In the genomic region with DNA sequence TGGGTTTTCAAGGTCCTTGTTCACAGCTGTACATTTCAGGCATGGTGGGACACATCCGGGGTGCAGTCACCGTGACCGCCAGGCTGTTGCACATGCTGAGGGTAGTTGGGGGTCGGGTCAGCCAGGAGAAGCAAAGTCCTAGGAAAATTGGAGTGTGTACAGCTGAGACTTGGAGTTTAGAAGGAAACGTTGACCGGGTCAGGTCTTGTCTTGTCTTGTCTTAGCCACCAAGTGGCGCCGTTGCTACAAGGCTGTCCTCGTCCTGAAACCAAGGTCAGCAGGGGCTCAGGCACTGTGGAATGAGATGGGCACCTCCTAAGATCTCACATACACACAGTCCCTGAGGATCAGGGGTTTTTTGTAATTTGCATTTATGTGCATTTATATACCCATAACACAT, we compare ENCODE assay signal across 9 mouse cellular contexts. TPM values are rescaled to one million over a fixed set of nuclear protein-coding genes. Genes with fewer than 3 reads are reported as not detected.
DNase-seq lines count a peak whose midpoint lies in the region; ATAC-seq and TF ChIP-seq lines count a peak whose summit lies in the region.
"Had no signal": no experiment of that assay in that cellular context is flagged by ENCODE, and none has a peak within 500 bp of the region (broad histone marks: within the 10 kb centered on the region; RNA-seq: fewer than 3 reads in every experiment).

No protein-coding gene starts in this region.

- H3K36me3 ChIP-seq in liver, postnatal 0 days (replicated peaks; ENCODE audit: insufficient read depth, low read length): no peaks in the 10 kb centered on the region
- no peaks in the 10 kb centered on the region for H3K36me3 ChIP-seq in neural tube, embryonic 13.5 days

- H3K27ac ChIP-seq in liver, postnatal 0 days (ENCODE audit: low read depth): no peak overlapping the region
- H3K27ac ChIP-seq in neural tube, embryonic 13.5 days (replicated peaks): no peak overlapping the region

- no peaks in the 10 kb centered on the region for H3K4me1 ChIP-seq in liver, postnatal 0 days (ENCODE audit: insufficient read depth)
- H3K4me1 ChIP-seq in neural tube, embryonic 13.5 days (replicated peaks): no peaks in the 10 kb centered on the region

- no peak overlapping the region for H3K9ac ChIP-seq in liver, postnatal 0 days (replicated peaks)
- no peak overlapping the region for H3K9ac ChIP-seq in neural tube, embryonic 13.5 days

- WGBS in liver, postnatal 0 days (ENCODE audit: insufficient replicate concordance): 5% methylated on average over 9 of the region's 9 CpGs
- 5% methylated on average over 9 of the region's 9 CpGs for WGBS in neural tube, embryonic 13.5 days

- DNase-seq in urinary bladder, postnatal 14 days (ENCODE audit: low spot score): peak; percentile 60
- DNase-seq in urinary bladder, adult 2 months (ENCODE audit: low spot score): no peak
- peak; percentile 81 for DNase-seq in cerebellum, adult 9-10 months
- DNase-seq in gastrocnemius, adult 18-20 months (ENCODE audit: low spot score): peak; percentile 44
- peak; percentile 30 for DNase-seq in induced T-regulatory cell, adult 2 months (ENCODE audit: low read depth)
- DNase-seq in liver, postnatal 0 days: peak; percentile 37
- peak; percentile 35 to 69 for DNase-seq in urinary bladder, postnatal 4 days (ENCODE audit: low spot score in 2 of 2)

- no peaks in the 10 kb centered on the region for H3K9me3 ChIP-seq in liver, postnatal 0 days (ENCODE audit: low read length)
- H3K9me3 ChIP-seq in neural tube, embryonic 13.5 days: no peaks in the 10 kb centered on the region

- H3K4me2 ChIP-seq in liver, postnatal 0 days (ENCODE audit: low read depth, low read length): no peak overlapping the region
- H3K4me2 ChIP-seq in neural tube, embryonic 13.5 days: no peak overlapping the region

- no peak overlapping the region for H3K4me3 ChIP-seq in liver, postnatal 0 days (ENCODE audit: low read depth, low read length)
- no peak overlapping the region for H3K4me3 ChIP-seq in neural tube, embryonic 13.5 days
- H3K4me3 ChIP-seq: erythroblast, embryonic 14.5 days had no signal

- no peak for TF ChIP-seq EP300 in liver, postnatal 0 days (IDR thresholded peaks at IDR 0.05; ENCODE audit: low read depth)

- ATAC-seq in liver, postnatal 0 days: no peak
- ATAC-seq in neural tube, embryonic 13.5 days (ENCODE audit: low read depth): peak; percentile 63; the same call in 1 of the 2 replicates

- TF ChIP-seq CTCF in liver, postnatal 0 days (IDR thresholded peaks at IDR 0.05; ENCODE audit: low read depth): peak; percentile 76

- no peaks in the 10 kb centered on the region for H3K27me3 ChIP-seq in liver, postnatal 0 days (ENCODE audit: insufficient read depth, low read length)
- H3K27me3 ChIP-seq in neural tube, embryonic 13.5 days: no peaks in the 10 kb centered on the region

RNA-seq across cellular contexts. Expression of a gene that starts 9.1 kb away (rescaled TPM):
- 1.9 and 2.2 TPM in 2 replicates for polyA plus RNA-seq in urinary bladder, adult 2 months (2012; rRNA removed)
- total RNA-seq in gastrocnemius, adult 18-20 months (2021): under 1 TPM; 0.14 TPM
- polyA plus RNA-seq in liver, postnatal 0 days (2015; fragmentation: Nextera tagmentation; extraction: Ambion mirVana): 0.20 TPM in 1 of 2 replicates, not detected in the other
- polyA plus RNA-seq in neural tube, embryonic 13.5 days (2015; fragmentation: Nextera tagmentation; extraction: Ambion mirVana): 0.40 and 1.0 TPM in 2 replicates
- polyA plus RNA-seq: erythroblast, embryonic 14.5 days had no signal

RNA-seq across cellular contexts. Expression of a gene that starts 10.6 kb away (rescaled TPM):
- polyA plus RNA-seq in urinary bladder, adult 2 months (2012; rRNA removed): 5.8 and 6.8 TPM in 2 replicates
- total RNA-seq in gastrocnemius, adult 18-20 months (2021): 10 to 100 TPM; 17.4 to 19.3 TPM
- polyA plus RNA-seq in liver, postnatal 0 days (2015; fragmentation: Nextera tagmentation; extraction: Ambion mirVana): 4.9 and 5.8 TPM in 2 replicates
- polyA plus RNA-seq in neural tube, embryonic 13.5 days (2015; fragmentation: Nextera tagmentation; extraction: Ambion mirVana): 14.8 and 15.9 TPM in 2 replicates
